Mouse (Mus musculus) MEL (cell line): ENCODE measurements around the gene Dpm2. TPM values are rescaled to one million over a fixed set of nuclear protein-coding genes. Genes with fewer than 3 reads are reported as not detected.

Experiments
- DNase-seq: peaks from one replicate; pipeline ENCODE4 v3.0.0; 2011; ENCODE audit warnings: low read depth, low spot score
- H3K27ac ChIP-seq: 2 replicates; pipeline ENCODE4 v1.5.1; 2012; ENCODE audit warnings: low read depth, mild to moderate bottlenecking, control low read depth, low read length, moderate library complexity; ENCODE audit not compliant: control insufficient read depth
- H3K27me3 ChIP-seq, 2 experiments: fragments of 150-350 bp in 1 of 2; sonication (generic) in 1 of 2; 2 replicates each; pipeline ENCODE4 v1.6.1; 2012; ENCODE audit warnings: low read length in 2 of 2, mild to moderate bottlenecking in 2 of 2, improper control_type of control experiment in 1 of 2, moderate library complexity in 1 of 2; ENCODE audit not compliant: insufficient read depth in 2 of 2, control insufficient read depth in 1 of 2
- H3K36me3 ChIP-seq, 2 experiments: 2 replicates each; pipeline ENCODE4 v1.6.1; 2012 to 2014; ENCODE audit warnings: low read length in 2 of 2, improper control_type of control experiment in 1 of 2, inconsistent platforms in 1 of 2, mild to moderate bottlenecking in 1 of 2; ENCODE audit not compliant: insufficient read depth in 2 of 2, control insufficient read depth in 1 of 2
- H3K4me1 ChIP-seq, 2 experiments: fragments of 150-350 bp in 1 of 2; sonication (generic) in 1 of 2; 2 replicates each; pipeline ENCODE4 v1.6.1; 2012; ENCODE audit warnings: low read length in 2 of 2, improper control_type of control experiment in 1 of 2, mild to moderate bottlenecking in 1 of 2; ENCODE audit not compliant: insufficient read depth in 2 of 2, control insufficient read depth in 1 of 2
- H3K4me3 ChIP-seq, 2 experiments: fragments of 150-350 bp in 1 of 2; sonication (generic) in 1 of 2; 2 replicates each; pipeline ENCODE4 v1.5.1; 2012; ENCODE audit warnings: low read depth in 2 of 2, low read length in 2 of 2, mild to moderate bottlenecking in 2 of 2, moderate library complexity in 2 of 2, control low read depth in 1 of 2, improper control_type of control experiment in 1 of 2; ENCODE audit not compliant: control insufficient read depth in 1 of 2, insufficient read depth in 1 of 2
- H3K79me2 ChIP-seq: 2 replicates; pipeline ENCODE4 v1.6.1; 2012; ENCODE audit warnings: mild to moderate bottlenecking, low read length, moderate library complexity; ENCODE audit not compliant: control insufficient read depth, poor library complexity, insufficient read depth
- H3K9ac ChIP-seq: 2 replicates; pipeline ENCODE4 v1.6.1; 2012; ENCODE audit warnings: low read depth, mild to moderate bottlenecking, control low read depth, low read length, moderate library complexity; ENCODE audit not compliant: control insufficient read depth, poor library complexity, severe bottlenecking
- H3K9me3 ChIP-seq: fragments of 150-350 bp; sonication (generic); replicated peaks from 2 replicates; pipeline ENCODE4 v1.6.1; 2012; ENCODE audit warnings: mild to moderate bottlenecking, low read length, improper control_type of control experiment, moderate library complexity; ENCODE audit not compliant: insufficient read depth
- CHD1 ChIP-seq: IDR thresholded peaks from 2 replicates; pipeline ENCODE4 v1.6.1; 2012; ENCODE audit warnings: low read depth, mild to moderate bottlenecking, inconsistent platforms, low read length, improper control_type of control experiment
- CHD2 ChIP-seq: IDR thresholded peaks from 2 replicates; pipeline ENCODE4 v1.6.1; 2011; ENCODE audit warnings: low read length, improper control_type of control experiment
- CTCF ChIP-seq, 3 experiments: IDR thresholded peaks in 2 of 3; conservative IDR thresholded peaks in 1 of 3; 2 replicates each; pipeline ENCODE4 v1.5.1; 2011 to 2012; ENCODE audit warnings: low read length in 3 of 3, low read depth in 2 of 3, mild to moderate bottlenecking in 2 of 3, improper control_type of control experiment in 1 of 3, inconsistent platforms in 1 of 3, mixed read lengths in 1 of 3, moderate library complexity in 1 of 3; ENCODE audit not compliant: control insufficient read depth in 1 of 3, insufficient read depth in 1 of 3, poor library complexity in 1 of 3, severe bottlenecking in 1 of 3
- ELF1 ChIP-seq: IDR thresholded peaks from 2 replicates; pipeline ENCODE4 v1.6.1; 2014; ENCODE audit warnings: low read depth, mild to moderate bottlenecking, inconsistent platforms, low read length, improper control_type of control experiment, moderate library complexity
- EP300 ChIP-seq, 2 experiments: IDR thresholded peaks; 2 replicates each; pipeline ENCODE4 v1.6.1; 2011; ENCODE audit warnings: improper control_type of control experiment in 2 of 2, low read length in 2 of 2, low read depth in 1 of 2, mild to moderate bottlenecking in 1 of 2
- ETS1 ChIP-seq: IDR thresholded peaks from 2 replicates; pipeline ENCODE4 v1.6.1; 2012; ENCODE audit warnings: low read depth, mild to moderate bottlenecking, inconsistent platforms, low read length, improper control_type of control experiment, moderate library complexity
- GATA1 ChIP-seq: IDR thresholded peaks from 2 replicates; pipeline ENCODE4 v1.6.1; 2011; ENCODE audit warnings: low read depth, low read length, improper control_type of control experiment
- KAT2A ChIP-seq: conservative IDR thresholded peaks from 2 replicates; pipeline ENCODE4 v1.6.1; 2012; ENCODE audit warnings: low read depth, low read length, improper control_type of control experiment, inconsistent platforms
- MAFK ChIP-seq: IDR thresholded peaks from 2 replicates; pipeline ENCODE4 v1.6.1; 2011; ENCODE audit warnings: low read depth, mild to moderate bottlenecking, low read length, improper control_type of control experiment, borderline replicate concordance
- MAZ ChIP-seq: IDR thresholded peaks from 2 replicates; pipeline ENCODE4 v1.6.1; 2012; ENCODE audit warnings: low read depth, mild to moderate bottlenecking, inconsistent platforms, low read length, improper control_type of control experiment
- MXI1 ChIP-seq: IDR thresholded peaks from 2 replicates; pipeline ENCODE4 v1.6.1; 2011; ENCODE audit warnings: mild to moderate bottlenecking, low read depth, low read length, improper control_type of control experiment
- MYB ChIP-seq: IDR thresholded peaks from 2 replicates; pipeline ENCODE4 v1.6.1; 2011; ENCODE audit warnings: mild to moderate bottlenecking, low read depth, low read length, improper control_type of control experiment
- MYC ChIP-seq: IDR thresholded peaks from 2 replicates; pipeline ENCODE4 v1.6.1; 2011; ENCODE audit warnings: low read depth, mild to moderate bottlenecking, low read length, improper control_type of control experiment, moderate library complexity
- NELFE ChIP-seq: IDR thresholded peaks from 2 replicates; pipeline ENCODE4 v1.6.1; 2011; ENCODE audit warnings: low read depth, low read length, improper control_type of control experiment
- NRF1 ChIP-seq: IDR thresholded peaks from 2 replicates; pipeline ENCODE4 v1.6.1; 2014; ENCODE audit warnings: low read depth, mild to moderate bottlenecking, inconsistent platforms, low read length, improper control_type of control experiment, moderate library complexity; ENCODE audit not compliant: poor library complexity, insufficient read depth, severe bottlenecking
- POLR2AphosphoS5 ChIP-seq: IDR thresholded peaks from 2 replicates; pipeline ENCODE4 v1.6.1; 2012; ENCODE audit warnings: low read depth, borderline replicate concordance, mild to moderate bottlenecking, inconsistent platforms, low read length, moderate library complexity, mixed read lengths
- RCOR1 ChIP-seq: IDR thresholded peaks from 2 replicates; pipeline ENCODE4 v1.6.1; 2012; ENCODE audit warnings: low read depth, mild to moderate bottlenecking, inconsistent platforms, low read length, improper control_type of control experiment
- SIN3A ChIP-seq: IDR thresholded peaks from 2 replicates; pipeline ENCODE4 v1.6.1; 2012; ENCODE audit warnings: low read length, improper control_type of control experiment, inconsistent platforms
- TBP ChIP-seq: IDR thresholded peaks from 2 replicates; pipeline ENCODE4 v1.8.0; 2011; ENCODE audit warnings: low read depth, low read length, improper control_type of control experiment
- TCF12 ChIP-seq: IDR thresholded peaks from 2 replicates; pipeline ENCODE4 v1.6.1; 2014; ENCODE audit warnings: low read depth, mild to moderate bottlenecking, inconsistent platforms, low read length, improper control_type of control experiment, moderate library complexity
- USF1 ChIP-seq: IDR thresholded peaks from 2 replicates; pipeline ENCODE4 v1.6.1; 2014; ENCODE audit warnings: low read depth, mild to moderate bottlenecking, inconsistent platforms, low read length, improper control_type of control experiment, moderate library complexity
- USF2 ChIP-seq, 2 experiments: IDR thresholded peaks; 2 replicates each; pipeline ENCODE4 v1.6.1; 2011 to 2012; ENCODE audit warnings: improper control_type of control experiment in 2 of 2, low read length in 2 of 2, borderline replicate concordance in 1 of 2, inconsistent platforms in 1 of 2, low read depth in 1 of 2, mild to moderate bottlenecking in 1 of 2; ENCODE audit not compliant: insufficient read depth in 1 of 2
- ZC3H11A ChIP-seq: IDR thresholded peaks from 2 replicates; pipeline ENCODE4 v1.6.1; 2012; ENCODE audit warnings: low read depth, mild to moderate bottlenecking, inconsistent platforms, low read length, improper control_type of control experiment
- ZKSCAN1 ChIP-seq: IDR thresholded peaks from 2 replicates; pipeline ENCODE4 v1.6.1; 2012; ENCODE audit warnings: low read depth, mild to moderate bottlenecking, inconsistent platforms, low read length, improper control_type of control experiment, moderate library complexity
- ZMIZ1 ChIP-seq: IDR thresholded peaks from 2 replicates; pipeline ENCODE4 v1.6.1; 2012; ENCODE audit warnings: low read depth, mild to moderate bottlenecking, inconsistent platforms, low read length, improper control_type of control experiment, moderate library complexity
- polyA plus RNA-seq, 2 experiments: library from polyadenylated mRNA; stranded (reverse) in 1 of 2; unstranded in 1 of 2; fragments of >175 nt in 1 of 2; fragments of >200 nt in 1 of 2; gene quantifications; 2 replicates each; pipeline versions ENCODE4 v1.2.1 to v1.2.4; 2012; ENCODE audit warnings: low replicate concordance in 2 of 2, low read depth in 1 of 2; ENCODE audit not compliant: insufficient read length in 2 of 2, insufficient read depth in 1 of 2, missing spikeins in 1 of 2
- total RNA-seq: library from RNA; depleted of rRNA; stranded (reverse); fragments of 300-350 nt; gene quantifications from 2 replicates; pipeline ENCODE4 v1.2.3, GENCODE M21; 2012

The Dpm2 gene
- total and polyA plus RNA-seq, 3 experiments = 45.8 to 109 TPM; not detected in 1

DNA sequence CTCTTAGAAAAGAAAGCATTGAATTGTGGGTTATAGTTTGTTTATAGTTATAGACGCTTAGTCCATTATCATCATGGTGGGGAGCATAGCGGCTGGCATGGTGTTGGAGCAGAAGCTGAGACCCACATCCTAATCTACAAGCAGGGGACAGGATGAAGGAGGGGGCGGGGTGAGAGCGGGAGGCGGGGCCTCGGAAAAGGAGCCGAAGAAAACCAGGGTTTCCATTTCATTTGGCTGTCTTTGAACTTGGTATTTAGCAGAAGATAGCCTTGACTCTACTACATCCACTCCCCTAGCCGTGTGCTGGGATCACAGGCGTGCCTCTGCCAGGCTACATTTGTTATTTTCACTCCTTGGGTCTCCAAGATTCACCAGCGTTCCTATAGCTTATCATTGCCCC, 34.0 kb downstream of the Dpm2 start:
- TF ChIP-seq POLR2AphosphoS5 = no peak
- no peak for TF ChIP-seq CHD2
- no peak for TF ChIP-seq GATA1
- TF ChIP-seq NRF1 = no peak
- no peak for TF ChIP-seq ETS1
- TF ChIP-seq EP300 (IDR thresholded peaks at IDR 0.05; ENCODE audit: low read depth in 1 of 2, low read length in 2 of 2) = no peak
- no peak for TF ChIP-seq USF2 (IDR thresholded peaks at IDR 0.05; ENCODE audit: borderline replicate concordance in 1 of 2, insufficient read depth in 1 of 2, low read depth in 1 of 2, low read length in 2 of 2)
- TF ChIP-seq TBP = no peak
- no peak for TF ChIP-seq MYC
- TF ChIP-seq MYB = no peak
- TF ChIP-seq RCOR1 = no peak
- no peak for TF ChIP-seq KAT2A
- no peak for TF ChIP-seq ZMIZ1
- Histone ChIP-seq H3K9ac (no peak overlapping the region), H3K27me3 (no peaks in the 10 kb centered on the region), H3K27ac (no peak overlapping the region), H3K9me3 (no peaks in the 10 kb centered on the region), H3K4me3 (no peak overlapping the region), H3K4me1 (peaks cover 0 to 20% of the 10 kb centered on the region in 2 experiments), H3K79me2 (peaks cover 2% of the 10 kb centered on the region; the same call in 1 of the 2 replicates), H3K36me3 (no peaks in the 10 kb centered on the region; a peak in 1 of 4 replicates)
- DNase-seq = no peak

- Histone ChIP-seq H3K4me1 (peaks cover 5 to 27% of the 10 kb centered on the region in 2 experiments), H3K9me3 (no peaks in the 10 kb centered on the region), H3K4me3 (peak overlapping the region; percentile 78 to 93), H3K79me2 (peaks cover 2% of the 10 kb centered on the region; the same call in 1 of the 2 replicates), H3K27ac (peak overlapping the region; percentile 74), H3K9ac (peak overlapping the region; percentile 76), H3K27me3 (no peaks in the 10 kb centered on the region), H3K36me3 (peaks cover 0 to 6% of the 10 kb centered on the region in 2 experiments; a peak in 2 of 4 replicates)
- DNase-seq = peak; percentile 90
- TF ChIP-seq TBP (no peak), MXI1 (peak; percentile 79; the same call in 1 of the 2 replicates), EP300 (IDR thresholded peaks at IDR 0.05; ENCODE audit: low read depth in 1 of 2, low read length in 2 of 2) (peak; percentile 14 to 26; a peak in 1 of 4 replicates), POLR2AphosphoS5 (no peak), CTCF (IDR thresholded peaks at IDR 0.05 in 2 of 3, conservative IDR thresholded peaks at IDR 0.05 in 1 of 3; ENCODE audit: control insufficient read depth in 1 of 3, insufficient read depth in 1 of 3, low read depth in 2 of 3, low read length in 3 of 3, poor library complexity in 1 of 3, severe bottlenecking in 1 of 3) (peak; percentile 71 to 93 (median 75)), MYC (peak; percentile 27; the same call in 1 of the 2 replicates), ETS1 (0 out of 2 replicates have a peak, but pooled peaks have one; percentile 31), ELF1 (no peak), ZC3H11A (no peak; the same call in 1 of the 2 replicates), USF1 (peak; percentile 50; the same call in 1 of the 2 replicates), ZMIZ1 (no peak), CHD1 (0 out of 2 replicates have a peak, but pooled peaks have one; percentile 20), NELFE (peak; percentile 47; the same call in 1 of the 2 replicates), TCF12 (0 out of 2 replicates have a peak, but pooled peaks have one; percentile 11), SIN3A (peak; percentile 60; the same call in 1 of the 2 replicates), MAZ (peak; percentile 85; the same call in 1 of the 2 replicates), ZKSCAN1 (no peak), MYB (no peak), MAFK (no peak), NRF1 (0 out of 2 replicates have a peak, but pooled peaks have one; percentile 31), KAT2A (no peak; the same call in 1 of the 2 replicates)
Measured at GRCm38 (mm10) chr2:32606161-32607142, 35.8 kb downstream of the Dpm2 start.
